Mouse (Mus musculus) liver, adult 2 months (tissue): ENCODE data around the gene Hipk2.

Source experiments
- CTCF ChIP-seq: fragments of 200-500 bp; IDR thresholded peaks from 2 replicates; pipeline ENCODE4 v1.5.1; 2011; ENCODE audit warnings: low read depth, low read length, control low read depth
- POLR2A ChIP-seq: fragments of 200-500 bp; IDR thresholded peaks from 2 replicates; pipeline ENCODE4 v1.6.1; 2011; ENCODE audit warnings: low read length, control low read depth; ENCODE audit not compliant: insufficient read depth; ENCODE audit errors: extremely low read depth

- TF ChIP-seq CTCF (no peak), POLR2A (no peak)
These were observed 41.5 kb upstream of the Hipk2 start for GRCm38 (mm10) chr6:38917415-38917814.
